Comparison of ENCODE assay signal across 8 mouse cellular contexts in the genomic region with DNA sequence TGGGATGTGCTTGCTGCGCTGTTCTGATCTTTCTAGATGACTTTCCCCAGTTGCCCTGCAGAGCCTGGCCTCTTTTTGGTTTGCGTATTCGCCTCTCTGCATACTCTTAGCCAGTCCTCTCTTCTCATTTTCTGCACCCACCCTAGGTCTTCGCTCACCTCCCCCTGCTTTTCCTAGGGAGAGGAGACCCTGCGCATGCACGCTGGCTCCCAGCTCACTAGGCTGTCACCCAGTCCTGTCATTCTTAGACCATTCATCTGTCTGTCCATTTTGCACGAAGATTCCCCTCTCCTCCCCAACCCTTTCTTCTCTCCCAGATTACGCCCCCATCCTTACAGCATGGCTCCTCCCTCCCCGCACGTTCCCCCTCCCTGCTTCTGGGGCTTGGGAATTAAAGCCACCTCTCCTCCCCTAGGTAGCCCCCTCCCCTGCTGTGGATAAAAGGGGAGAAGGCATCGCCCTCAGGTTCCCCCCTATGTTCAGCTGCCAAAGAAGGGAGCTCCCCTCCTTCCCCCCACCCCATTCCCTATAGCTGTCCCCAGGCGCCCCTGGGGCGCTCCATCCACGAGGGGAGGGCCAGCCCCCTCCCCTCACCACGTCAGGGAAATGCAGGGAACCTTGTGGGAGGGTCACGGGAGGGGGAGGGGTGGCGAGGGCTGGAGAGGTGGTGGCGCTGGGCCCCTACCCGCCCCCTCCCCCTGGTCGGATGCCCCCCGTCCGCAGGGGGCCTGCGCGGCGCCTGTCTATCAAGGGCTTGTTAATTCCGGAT. TPM values are rescaled to one million over a fixed set of nuclear protein-coding genes. Genes with fewer than 3 reads are reported as not detected.
DNase-seq lines count a peak whose midpoint lies in the region; ATAC-seq lines count a peak whose summit lies in the region.

No protein-coding gene starts in this region.

- no peak for ATAC-seq in CD4-positive, CD25-positive, alpha-beta regulatory T cell, adult 4 months
- no peak for ATAC-seq in lung, embryonic 15.5 days (ENCODE audit: borderline replicate concordance, extremely low read depth, low FRiP score, low TSS enrichment)
- ATAC-seq in heart, embryonic 15.5 days (replicated peaks; ENCODE audit: insufficient number of reproducible peaks, insufficient read depth, low FRiP score, low read depth) = no peak; the same call in 1 of the 2 replicates
- no peak for ATAC-seq in granulocyte monocyte progenitor cell, adult 5-6 weeks (replicated peaks; ENCODE audit: poor library complexity, severe bottlenecking)

- H3K27ac ChIP-seq in lung, embryonic 15.5 days = peak overlapping the region; percentile 65
- peak overlapping the region; percentile 71 for H3K27ac ChIP-seq in heart, embryonic 15.5 days
- H3K27ac ChIP-seq in midbrain, embryonic 10.5 days (replicated peaks) = peak overlapping the region; percentile 85

- peak overlapping the region; percentile 43 for H3K4me3 ChIP-seq in lung, embryonic 15.5 days
- peak overlapping the region; percentile 56 for H3K4me3 ChIP-seq in heart, embryonic 15.5 days
- H3K4me3 ChIP-seq in midbrain, embryonic 10.5 days = peak overlapping the region; percentile 65

- H3K9ac ChIP-seq in lung, embryonic 15.5 days = peak overlapping the region; percentile 48
- H3K9ac ChIP-seq in heart, embryonic 15.5 days = peak overlapping the region; percentile 61

- 7% methylated on average over 23 of the region's 26 CpGs for WGBS in lung, embryonic 15.5 days
- WGBS in heart, embryonic 15.5 days = 7% methylated on average over 19 of the region's 26 CpGs
- WGBS in midbrain, embryonic 10.5 days = 2% methylated on average over 23 of the region's 26 CpGs

- DNase-seq in CD4-positive, CD25-positive, alpha-beta regulatory T cell, adult 2 months (ENCODE audit: low read depth, low spot score) = peak; percentile 20
- no peak for DNase-seq in lung, postnatal 10 days
- peak; percentile 65 for DNase-seq in midbrain, embryonic 10.5 days (ENCODE audit: low spot score)
- DNase-seq in spleen, postnatal 36 days (ENCODE audit: low spot score in 2 of 2) = no peak

- no peaks in the 10 kb centered on the region for H3K36me3 ChIP-seq in lung, embryonic 15.5 days
- H3K36me3 ChIP-seq in heart, embryonic 15.5 days = no peaks in the 10 kb centered on the region
- H3K36me3 ChIP-seq in midbrain, embryonic 10.5 days = no peaks in the 10 kb centered on the region

- peak overlapping the region; percentile 73 for H3K4me2 ChIP-seq in lung, embryonic 15.5 days
- H3K4me2 ChIP-seq in heart, embryonic 15.5 days = peak overlapping the region; percentile 93

- peaks cover 30% of the 10 kb centered on the region for H3K4me1 ChIP-seq in lung, embryonic 15.5 days
- H3K4me1 ChIP-seq in heart, embryonic 15.5 days (replicated peaks) = peaks cover 38% of the 10 kb centered on the region
- H3K4me1 ChIP-seq in midbrain, embryonic 10.5 days = peaks cover 61% of the 10 kb centered on the region

- H3K27me3 ChIP-seq in lung, embryonic 15.5 days = peaks cover 74% of the 10 kb centered on the region
- peaks cover 64% of the 10 kb centered on the region for H3K27me3 ChIP-seq in heart, embryonic 15.5 days
- H3K27me3 ChIP-seq in midbrain, embryonic 10.5 days (ENCODE audit: low read depth, poor library complexity, severe bottlenecking) = peaks cover 90% of the 10 kb centered on the region

- no peaks in the 10 kb centered on the region for H3K9me3 ChIP-seq in lung, embryonic 15.5 days
- H3K9me3 ChIP-seq in heart, embryonic 15.5 days (replicated peaks) = no peaks in the 10 kb centered on the region
- no peaks in the 10 kb centered on the region for H3K9me3 ChIP-seq in midbrain, embryonic 10.5 days (replicated peaks)

RNA-seq across cellular contexts. Expression of a gene that starts 24.8 kb away (rescaled TPM):
- polyA plus RNA-seq in CD4-positive, CD25-positive, alpha-beta regulatory T cell, adult 4 months (2017; shearing (Covaris generic)) = not detected
- polyA plus RNA-seq in lung, embryonic 15.5 days (2015; fragmentation: Nextera tagmentation; extraction: Ambion mirVana) = 2.1 and 2.3 TPM in 2 replicates
- 0.71 and 0.82 TPM in 2 replicates for polyA plus RNA-seq in heart, embryonic 15.5 days (2015; fragmentation: Nextera tagmentation; extraction: Ambion mirVana)
- polyA plus RNA-seq in midbrain, embryonic 10.5 days (2016; fragmentation: Nextera tagmentation; extraction: Ambion mirVana) = 1.9 and 2.0 TPM in 2 replicates
- 1.1 TPM in 1 of 2 replicates, not detected in the other for total RNA-seq in granulocyte monocyte progenitor cell, adult 5-6 weeks (2014; fragmentation: Nextera tagmentation)
- total RNA-seq in granulocyte monocyte progenitor cell, adult 5-6 weeks (2017) = 0.15 TPM in 1 of 2 replicates, not detected in the other

RNA-seq across cellular contexts. Expression of a gene that starts 26.6 kb away (rescaled TPM):
- polyA plus RNA-seq in CD4-positive, CD25-positive, alpha-beta regulatory T cell, adult 4 months (2017; shearing (Covaris generic)) = not detected
- polyA plus RNA-seq in lung, embryonic 15.5 days (2015; fragmentation: Nextera tagmentation; extraction: Ambion mirVana) = 1.1 and 1.4 TPM in 2 replicates
- polyA plus RNA-seq in heart, embryonic 15.5 days (2015; fragmentation: Nextera tagmentation; extraction: Ambion mirVana) = 0.13 and 0.47 TPM in 2 replicates
- 1.7 TPM in 2 replicates for polyA plus RNA-seq in midbrain, embryonic 10.5 days (2016; fragmentation: Nextera tagmentation; extraction: Ambion mirVana)
- total RNA-seq in granulocyte monocyte progenitor cell, adult 5-6 weeks (2014; fragmentation: Nextera tagmentation) = 4.1 TPM in 1 of 2 replicates, not detected in the other
- total RNA-seq in granulocyte monocyte progenitor cell, adult 5-6 weeks (2017) = 1.8 and 2.4 TPM in 2 replicates

RNA-seq across cellular contexts. Expression of a gene that starts 49.0 kb away (rescaled TPM):
- polyA plus RNA-seq in CD4-positive, CD25-positive, alpha-beta regulatory T cell, adult 4 months (2017; shearing (Covaris generic)) = under 1 TPM; 0.12 to 0.58 TPM
- polyA plus RNA-seq in lung, embryonic 15.5 days (2015; fragmentation: Nextera tagmentation; extraction: Ambion mirVana) = 0.96 and 1.1 TPM in 2 replicates
- polyA plus RNA-seq in heart, embryonic 15.5 days (2015; fragmentation: Nextera tagmentation; extraction: Ambion mirVana) = 0.58 and 0.74 TPM in 2 replicates
- 1.5 and 2.6 TPM in 2 replicates for polyA plus RNA-seq in midbrain, embryonic 10.5 days (2016; fragmentation: Nextera tagmentation; extraction: Ambion mirVana)
- total RNA-seq in granulocyte monocyte progenitor cell, adult 5-6 weeks (2014; fragmentation: Nextera tagmentation) = not detected in 2 replicates
- total RNA-seq in granulocyte monocyte progenitor cell, adult 5-6 weeks (2017) = not detected in 2 replicates

RNA-seq across cellular contexts. Expression of a gene that starts 52.4 kb away (rescaled TPM):
- under 1 TPM; 0.35 to 0.66 TPM for polyA plus RNA-seq in CD4-positive, CD25-positive, alpha-beta regulatory T cell, adult 4 months (2017; shearing (Covaris generic))
- 2.5 and 2.6 TPM in 2 replicates for polyA plus RNA-seq in lung, embryonic 15.5 days (2015; fragmentation: Nextera tagmentation; extraction: Ambion mirVana)
- 1.0 and 2.5 TPM in 2 replicates for polyA plus RNA-seq in heart, embryonic 15.5 days (2015; fragmentation: Nextera tagmentation; extraction: Ambion mirVana)
- polyA plus RNA-seq in midbrain, embryonic 10.5 days (2016; fragmentation: Nextera tagmentation; extraction: Ambion mirVana) = 2.2 and 2.4 TPM in 2 replicates
- 2.5 and 3.7 TPM in 2 replicates for total RNA-seq in granulocyte monocyte progenitor cell, adult 5-6 weeks (2014; fragmentation: Nextera tagmentation)
- total RNA-seq in granulocyte monocyte progenitor cell, adult 5-6 weeks (2017) = 4.4 and 4.8 TPM in 2 replicates

Comparison
In these comparisons a context has a peak if more than half of its experiments do, and no peak if none do; other contexts are left out.
1. DNase-seq: peak in CD4-positive, CD25-positive, alpha-beta regulatory T cell, adult 2 months (single experiment) and midbrain, embryonic 10.5 days (single experiment); none in lung, postnatal 10 days (single experiment) and spleen, postnatal 36 days (0 of 2).
2. Peak in every context shown above with its lines, with median percentiles within 50 percentile points of each other: H3K27ac ChIP-seq and H3K4me3 ChIP-seq.